Mouse (Mus musculus) kidney, embryonic 15.5 days (tissue): Measurements from ENCODE around the gene Gm36864. TPM values are rescaled to one million over a fixed set of nuclear protein-coding genes. Genes with fewer than 3 reads are reported as not detected.
"Not testable (repeated sequence)": the region's sequence is repeated elsewhere in the genome, so short reads cannot be mapped to it uniquely, and the experiment has no call there.

Experiments
- ATAC-seq: fragments of 200-750 bp; cut with Nextera tagmentation; replicated peaks from 2 replicates; pipeline ENCODE4 v1.8.0; 2017; ENCODE audit warnings: moderate TSS enrichment; ENCODE audit not compliant: low FRiP score
- H3K27ac ChIP-seq: fragments of 300-500 bp; sonication (generic); 2 replicates; pipeline ENCODE4 v1.5.1; 2015; ENCODE audit warnings: mild to moderate bottlenecking, inconsistent platforms
- H3K27me3 ChIP-seq: fragments of 300-500 bp; sonication (generic); 2 replicates; pipeline ENCODE4 v1.6.1; 2015; ENCODE audit warnings: inconsistent platforms
- H3K36me3 ChIP-seq: fragments of 300-500 bp; sonication (generic); 2 replicates; pipeline ENCODE4 v1.6.1; 2015; ENCODE audit warnings: inconsistent platforms
- H3K4me1 ChIP-seq: fragments of 300-500 bp; sonication (generic); 2 replicates; pipeline ENCODE4 v1.6.1; 2015; ENCODE audit warnings: inconsistent platforms
- H3K4me2 ChIP-seq: fragments of 300-500 bp; sonication (generic); 2 replicates; pipeline ENCODE4 v1.6.1; 2015; ENCODE audit warnings: moderate library complexity, mild to moderate bottlenecking, inconsistent platforms
- H3K4me3 ChIP-seq: fragments of 300-500 bp; sonication (generic); replicated peaks from 2 replicates; pipeline ENCODE4 v1.5.1; 2015; ENCODE audit warnings: mild to moderate bottlenecking, inconsistent platforms
- H3K9ac ChIP-seq: fragments of 300-500 bp; sonication (generic); 2 replicates; pipeline ENCODE4 v1.6.1; 2015; ENCODE audit warnings: mild to moderate bottlenecking, inconsistent platforms
- H3K9me3 ChIP-seq: fragments of 300-500 bp; sonication (generic); replicated peaks from 2 replicates; pipeline ENCODE4 v1.6.1; 2016; ENCODE audit warnings: inconsistent platforms
- WGBS: fragments of 180-500 bp; shearing (Covaris S2); methylation state at CpG from one replicate; pipeline ENCODE4 v1.1.7; 2015; ENCODE audit warnings: mixed read lengths; 5-methylcytosine and 5-hydroxymethylcytosine counted together
- polyA plus RNA-seq: library from polyadenylated mRNA; unstranded; fragments of >200 nt; fragmentation: Nextera tagmentation; extraction: Ambion mirVana; gene quantifications from 2 replicates; pipeline ENCODE4 v1.2.1, GENCODE M21; 2015

Gene Gm36864
- polyA plus RNA-seq, result not detected in 2 replicates

GRCm38 (mm10) chr7:44235909-44236308 is at the start of gene Gm36864:
Gene Gm36864, plus strand, starts transcription at chr7:44236177.
- H3K27me3 ChIP-seq, result no peaks in the 10 kb centered on the region
- no peaks in the 10 kb centered on the region for H3K4me1 ChIP-seq
- 73% methylated on average over 3 of the region's 3 CpGs for WGBS
- H3K27ac ChIP-seq, result no peak within 1 kb of the TSS
- H3K9ac ChIP-seq, result no peak within 1 kb of the TSS
- no peak within 1 kb of the TSS for H3K4me2 ChIP-seq
- H3K36me3 ChIP-seq, result no peaks in the 10 kb centered on the region
- no peaks in the 10 kb centered on the region for H3K9me3 ChIP-seq
- ATAC-seq, result no peak
- no peak within 1 kb of the TSS for H3K4me3 ChIP-seq

- H3K9ac ChIP-seq, H3K4me3 ChIP-seq, H3K9me3 ChIP-seq, H3K27ac ChIP-seq, H3K27me3 ChIP-seq, H3K36me3 ChIP-seq, ATAC-seq, H3K4me2 ChIP-seq, H3K4me1 ChIP-seq: not testable (repeated sequence)
- WGBS, result 49% methylated on average over 8 of the region's 8 CpGs
Measured at GRCm38 (mm10) chr7:44186516-44186915, 49.5 kb upstream of the Gm36864 start.

GRCm38 (mm10) chr7:44187936-44188335 is 48.0 kb upstream of the Gm36864 start, which contains the start of gene Klk1b24:
Gene Klk1b24, plus strand, starts transcription at chr7:44188236.
- H3K27me3 ChIP-seq, H3K9ac ChIP-seq, H3K36me3 ChIP-seq, H3K4me2 ChIP-seq, H3K9me3 ChIP-seq, H3K4me3 ChIP-seq, H3K27ac ChIP-seq, H3K4me1 ChIP-seq, ATAC-seq: not testable (repeated sequence)

- ATAC-seq, H3K36me3 ChIP-seq, H3K9me3 ChIP-seq, H3K9ac ChIP-seq, H3K4me1 ChIP-seq, H3K4me2 ChIP-seq, H3K4me3 ChIP-seq, H3K27ac ChIP-seq, H3K27me3 ChIP-seq: not testable (repeated sequence)
- WGBS, result 92% methylated on average over 1 of the region's 1 CpGs
Measured at GRCm38 (mm10) chr7:44193466-44193865, 42.5 kb upstream of the Gm36864 start.

- Histone ChIP-seq H3K27ac (no peak within 1 kb of the TSS), H3K4me2 (no peak within 1 kb of the TSS), H3K4me1 (no peaks in the 10 kb centered on the region)
Measured at GRCm38 (mm10) chr7:44197891-44198290, 38.1 kb upstream of the Gm36864 start, which contains the start of gene Klk1b3. Gene Klk1b3, plus strand, starts transcription at chr7:44198191.

GRCm38 (mm10) chr7:44207135-44207534 is 28.8 kb upstream of the Gm36864 start, which contains the start of gene Klk1b4:
Gene Klk1b4, plus strand, starts transcription at chr7:44207435.
- not testable (repeated sequence) for H3K27ac ChIP-seq, H3K36me3 ChIP-seq, H3K4me1 ChIP-seq, ATAC-seq, H3K27me3 ChIP-seq, H3K4me3 ChIP-seq, H3K4me2 ChIP-seq, H3K9me3 ChIP-seq, H3K9ac ChIP-seq
- 22% methylated on average over 3 of the region's 3 CpGs for WGBS

More at GRCm38 (mm10) chr7:44197891-44198290, 38.1 kb upstream of the Gm36864 start, which contains the start of gene Klk1b3:
- H3K9ac ChIP-seq, result no peak within 1 kb of the TSS
- no peaks in the 10 kb centered on the region for H3K36me3 ChIP-seq
- no peaks in the 10 kb centered on the region for H3K9me3 ChIP-seq
- no peak for ATAC-seq
- no peak within 1 kb of the TSS for H3K4me3 ChIP-seq
- no peaks in the 10 kb centered on the region for H3K27me3 ChIP-seq
- WGBS, result 67% methylated on average over 3 of the region's 3 CpGs

- Histone ChIP-seq H3K27ac (no peak overlapping the region), H3K27me3 (no peaks in the 10 kb centered on the region), H3K9me3 (no peaks in the 10 kb centered on the region), H3K9ac (no peak overlapping the region), H3K4me3 (no peak overlapping the region), H3K4me1 (no peaks in the 10 kb centered on the region), H3K36me3 (no peaks in the 10 kb centered on the region), H3K4me2 (no peak overlapping the region)
- WGBS, result 73% methylated on average over 3 of the region's 3 CpGs
- no peak for ATAC-seq
Measured at GRCm38 (mm10) chr7:44208307-44208706, 27.7 kb upstream of the Gm36864 start.

- Histone ChIP-seq H3K4me3 (no peak within 1 kb of the TSS), H3K27me3 (no peaks in the 10 kb centered on the region), H3K4me1 (no peaks in the 10 kb centered on the region), H3K4me2 (no peak within 1 kb of the TSS), H3K9me3 (no peaks in the 10 kb centered on the region), H3K36me3 (no peaks in the 10 kb centered on the region), H3K27ac (no peak within 1 kb of the TSS), H3K9ac (no peak within 1 kb of the TSS)
- no peak for ATAC-seq
- 85% methylated on average over 1 of the region's 1 CpGs for WGBS
Measured at GRCm38 (mm10) chr7:44215645-44216044, 20.3 kb upstream of the Gm36864 start, which contains the start of gene Klk1b5. Gene Klk1b5, plus strand, starts transcription at chr7:44215945.

- not testable (repeated sequence) for H3K27me3 ChIP-seq, H3K9ac ChIP-seq, H3K27ac ChIP-seq, H3K4me3 ChIP-seq, H3K36me3 ChIP-seq, H3K4me2 ChIP-seq, H3K4me1 ChIP-seq, ATAC-seq, H3K9me3 ChIP-seq
- 69% methylated on average over 9 of the region's 10 CpGs for WGBS
Measured at GRCm38 (mm10) chr7:44221601-44222000, 14.4 kb upstream of the Gm36864 start.

- not testable (repeated sequence) for H3K4me2 ChIP-seq, ATAC-seq, H3K9me3 ChIP-seq, H3K36me3 ChIP-seq, H3K4me1 ChIP-seq, H3K9ac ChIP-seq, H3K27ac ChIP-seq, H3K27me3 ChIP-seq, H3K4me3 ChIP-seq
- 77% methylated on average over 6 of the region's 6 CpGs for WGBS
Measured at GRCm38 (mm10) chr7:44222335-44222734, 13.6 kb upstream of the Gm36864 start.

GRCm38 (mm10) chr7:44225076-44225475 is 10.9 kb upstream of the Gm36864 start, which contains the start of gene Klk1:
Gene Klk1, plus strand, starts transcription at chr7:44225360.
- Histone ChIP-seq H3K9me3 (no peaks in the 10 kb centered on the region), H3K4me2 (no peak within 1 kb of the TSS), H3K27ac (no peak within 1 kb of the TSS), H3K4me1 (no peaks in the 10 kb centered on the region), H3K27me3 (no peaks in the 10 kb centered on the region), H3K36me3 (no peaks in the 10 kb centered on the region), H3K9ac (no peak within 1 kb of the TSS), H3K4me3 (no peak within 1 kb of the TSS)
- 29% methylated on average over 1 of the region's 1 CpGs for WGBS
- ATAC-seq, result no peak

GRCm38 (mm10) chr7:44239913-44240312 is 3.9 kb downstream of the Gm36864 start:
- Histone ChIP-seq H3K27me3 (no peaks in the 10 kb centered on the region), H3K9me3 (no peaks in the 10 kb centered on the region), H3K4me2 (no peak overlapping the region), H3K36me3 (no peaks in the 10 kb centered on the region), H3K9ac (no peak overlapping the region), H3K4me3 (no peak overlapping the region), H3K27ac (no peak overlapping the region), H3K4me1 (no peaks in the 10 kb centered on the region)
- 59% methylated on average over 2 of the region's 2 CpGs for WGBS
- ATAC-seq, result no peak

GRCm38 (mm10) chr7:44240712-44241111 is 4.7 kb downstream of the Gm36864 start:
- H3K4me3 ChIP-seq, result no peak overlapping the region
- WGBS, result 48% methylated on average over 1 of the region's 1 CpGs

More at GRCm38 (mm10) chr7:44240712-44241111, 4.7 kb downstream of the Gm36864 start:
- no peaks in the 10 kb centered on the region for H3K9me3 ChIP-seq
- H3K36me3 ChIP-seq, result no peaks in the 10 kb centered on the region
- H3K4me1 ChIP-seq, result peaks cover 6% of the 10 kb centered on the region
- no peaks in the 10 kb centered on the region for H3K27me3 ChIP-seq
- H3K27ac ChIP-seq, result no peak overlapping the region
- no peak for ATAC-seq
- H3K9ac ChIP-seq, result no peak overlapping the region
- no peak overlapping the region for H3K4me2 ChIP-seq
